Mouse (Mus musculus) E14TG2a.4 (cell line): ENCODE measurements around the gene Myoz1.

Source experiments
- CTCF ChIP-seq: conservative IDR thresholded peaks from 2 replicates; pipeline ENCODE4 v1.5.1; 2014; ENCODE audit warnings: low read length
- NANOG ChIP-seq: IDR thresholded peaks from 2 replicates; pipeline ENCODE4 v1.6.1; 2014; ENCODE audit warnings: borderline replicate concordance, low read length, mixed read lengths

DNA sequence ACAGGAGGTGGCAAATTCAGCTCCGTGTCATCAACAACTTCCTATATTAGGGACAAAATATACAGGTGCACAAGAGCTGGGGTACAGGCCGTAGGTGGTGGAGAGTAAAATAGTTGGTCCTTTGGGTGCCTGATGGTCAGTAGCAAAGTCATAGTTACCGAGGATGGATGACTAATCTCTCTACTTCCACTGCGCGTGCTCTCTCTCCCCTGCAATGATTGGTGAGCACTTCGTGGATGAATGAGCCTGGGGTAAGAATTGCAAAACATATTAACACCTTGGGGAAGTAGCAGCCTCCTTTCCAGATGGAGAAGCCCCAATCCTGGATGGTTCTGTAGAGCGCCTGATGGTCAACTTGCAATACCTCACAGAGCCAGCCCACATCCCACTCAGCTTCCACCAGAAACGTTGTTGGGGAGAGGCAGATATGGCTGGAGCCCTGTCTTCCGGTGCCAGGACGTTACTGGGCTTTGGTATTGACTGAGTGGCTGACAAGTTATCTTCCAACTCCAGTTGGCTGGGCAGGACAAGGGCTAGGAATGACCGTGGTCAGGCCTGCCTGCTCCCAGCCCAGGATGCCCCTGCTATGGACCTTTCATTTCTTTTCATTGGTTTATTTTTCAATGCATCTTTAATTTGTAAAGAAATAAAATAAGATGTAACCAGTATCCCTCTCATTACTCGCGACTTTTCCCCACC, 38.0 kb upstream of the Myoz1 start:
- TF ChIP-seq CTCF (no peak), NANOG (no peak)
